26 mouse cellular contexts compared by ENCODE assay signal in genomic region chr14:75102956-75103355, GRCm38 (mm10). TPM values are rescaled to one million over a fixed set of nuclear protein-coding genes. Genes with fewer than 3 reads are reported as not detected.
"Had no signal": no experiment of that assay in that cellular context is flagged by ENCODE, and none has a peak within 500 bp of the region (broad histone marks: within the 10 kb centered on the region; RNA-seq: fewer than 3 reads in every experiment).

No protein-coding gene starts in this region.

- H3K27me3 ChIP-seq: limb, embryonic 13.5 days; liver, embryonic 12.5 days; liver, embryonic 15.5 days; lung, embryonic 15.5 days; midbrain, embryonic 15.5 days; neural tube, embryonic 13.5 days had no signal

- H3K4me2 ChIP-seq: limb, embryonic 13.5 days; liver, embryonic 12.5 days; liver, embryonic 15.5 days; lung, embryonic 15.5 days; midbrain, embryonic 11.5 days; midbrain, embryonic 15.5 days; neural tube, embryonic 13.5 days had no signal

- H3K9ac ChIP-seq: limb, embryonic 13.5 days; liver, embryonic 12.5 days; liver, embryonic 15.5 days; lung, embryonic 15.5 days; midbrain, embryonic 15.5 days; neural tube, embryonic 13.5 days had no signal

- H3K27ac ChIP-seq: limb, embryonic 10.5 days; limb, embryonic 13.5 days; liver, embryonic 12.5 days; liver, embryonic 15.5 days; lung, embryonic 15.5 days; midbrain, embryonic 15.5 days; neural tube, embryonic 13.5 days had no signal

- H3K4me1 ChIP-seq: limb, embryonic 10.5 days; limb, embryonic 13.5 days; liver, embryonic 12.5 days; liver, embryonic 15.5 days; lung, embryonic 15.5 days; midbrain, embryonic 15.5 days; neural tube, embryonic 13.5 days had no signal

- H3K36me3 ChIP-seq: limb, embryonic 10.5 days; limb, embryonic 13.5 days; liver, embryonic 12.5 days; liver, embryonic 15.5 days; lung, embryonic 15.5 days; midbrain, embryonic 15.5 days; neural tube, embryonic 13.5 days had no signal

- H3K4me3 ChIP-seq: limb, embryonic 10.5 days; limb, embryonic 13.5 days; liver, embryonic 12.5 days; liver, embryonic 15.5 days; lung, embryonic 15.5 days; midbrain, embryonic 15.5 days; neural tube, embryonic 13.5 days had no signal

- ATAC-seq: intestine, embryonic 16.5 days; liver, embryonic 12.5 days; midbrain, embryonic 15.5 days had no signal

- H3K9me3 ChIP-seq: limb, embryonic 10.5 days; limb, embryonic 13.5 days; liver, embryonic 12.5 days; liver, embryonic 15.5 days; lung, embryonic 15.5 days; midbrain, embryonic 15.5 days; neural tube, embryonic 13.5 days had no signal

- DNase-seq: kidney, adult 18-20 months; kidney, adult 9 months; kidney, postnatal 14 days; kidney, postnatal 4 days; liver; lung, adult 18-20 months; lung, postnatal 10 days; lung, postnatal 4 days; retina, postnatal 1 day had no signal

RNA-seq across cellular contexts. Expression of gene Lrrc63, which starts 27.7 kb away (rescaled TPM):
- total RNA-seq: layer of hippocampus, adult 18-20 months; layer of hippocampus, postnatal 25 days; left cerebral cortex, adult 18-20 months; left cerebral cortex, postnatal 25 days; megakaryocyte-erythroid progenitor cell, adult 5-6 weeks had no signal
- polyA plus RNA-seq: kidney, embryonic 16.5 days; limb, embryonic 13.5 days; liver, embryonic 12.5 days; liver, embryonic 15.5 days; lung, embryonic 15.5 days; neural tube, embryonic 13.5 days; small intestine, adult 2 months; stomach, embryonic 16.5 days had no signal
